Mouse (Mus musculus): ENCODE data around the gene Borcs6. TPM values are rescaled to one million over a fixed set of nuclear protein-coding genes. Genes with fewer than 3 reads are reported as not detected.
"Not testable (repeated sequence)": the region's sequence is repeated elsewhere in the genome, so short reads cannot be mapped to it uniquely, and the experiment has no call there.

The Borcs6 gene
- 15.1 and 16.0 TPM in 2 replicates for polyA plus RNA-seq (2012; rRNA removed)

GRCm38 (mm10) chr11:69059357-69059974 lies at the start of gene Borcs6:
TSS of gene Borcs6 (plus strand) at chr11:69059717.
- no peak for DNase-seq (ENCODE audit: low read depth, low spot score)
- WGBS, result under 1% methylated on average over 64 of the region's 64 CpGs

- WGBS, result 89% methylated on average over 15 of the region's 15 CpGs
- no peak for DNase-seq (ENCODE audit: low read depth, low spot score)
Observed at GRCm38 (mm10) chr11:69010400-69011323, 48.9 kb upstream of the Borcs6 start.

GRCm38 (mm10) chr11:69011445-69011844 lies 48.1 kb upstream of the Borcs6 start:
- 49% methylated on average over 2 of the region's 2 CpGs for WGBS
- DNase-seq (ENCODE audit: low read depth, low spot score), result not testable (repeated sequence)

GRCm38 (mm10) chr11:69012071-69012601 lies 47.4 kb upstream of the Borcs6 start:
- peak; percentile 86 for DNase-seq (ENCODE audit: low read depth, low spot score)
- WGBS, result 1% methylated on average over 18 of the region's 18 CpGs

- no peak for DNase-seq (ENCODE audit: low read depth, low spot score)
- WGBS, result 1% methylated on average over 38 of the region's 38 CpGs
Observed at GRCm38 (mm10) chr11:69015644-69016441, 43.7 kb upstream of the Borcs6 start, which contains the start of gene Ctc1. TSS of gene Ctc1 (plus strand) at chr11:69015911.

- no peak for DNase-seq (ENCODE audit: low read depth, low spot score)
- 34% methylated on average over 3 of the region's 3 CpGs for WGBS
Observed at GRCm38 (mm10) chr11:69016755-69017154, 42.8 kb upstream of the Borcs6 start.

GRCm38 (mm10) chr11:69020691-69021090 lies 38.8 kb upstream of the Borcs6 start:
- no peak for DNase-seq (ENCODE audit: low read depth, low spot score)

- 95% methylated on average over 3 of the region's 3 CpGs for WGBS
- DNase-seq (ENCODE audit: low read depth, low spot score), result no peak
Observed at GRCm38 (mm10) chr11:69026562-69026961, 33.0 kb upstream of the Borcs6 start.

GRCm38 (mm10) chr11:69028805-69029204 lies 30.7 kb upstream of the Borcs6 start:
- DNase-seq (ENCODE audit: low read depth, low spot score), result no peak
- 75% methylated on average over 2 of the region's 2 CpGs for WGBS

GRCm38 (mm10) chr11:69033552-69033951 lies 26.0 kb upstream of the Borcs6 start:
- WGBS, result 72% methylated on average over 9 of the region's 9 CpGs
- no peak for DNase-seq (ENCODE audit: low read depth, low spot score)

- 91% methylated on average over 3 of the region's 3 CpGs for WGBS
- no peak for DNase-seq (ENCODE audit: low read depth, low spot score)
Observed at GRCm38 (mm10) chr11:69034585-69034984, 24.9 kb upstream of the Borcs6 start.

GRCm38 (mm10) chr11:69035411-69035810 lies 24.1 kb upstream of the Borcs6 start:
- DNase-seq (ENCODE audit: low read depth, low spot score), result no peak

GRCm38 (mm10) chr11:69035849-69036248 lies 23.7 kb upstream of the Borcs6 start:
- DNase-seq (ENCODE audit: low read depth, low spot score), result peak; percentile 79
- WGBS, result 6% methylated on average over 8 of the region's 8 CpGs

More at GRCm38 (mm10) chr11:69035411-69035810, 24.1 kb upstream of the Borcs6 start:
- WGBS, result 86% methylated on average over 9 of the region's 9 CpGs

- no peak for DNase-seq (ENCODE audit: low read depth, low spot score)
- WGBS, result 8% methylated on average over 20 of the region's 20 CpGs
Observed at GRCm38 (mm10) chr11:69036486-69037230, 22.9 kb upstream of the Borcs6 start.

- no peak for DNase-seq (ENCODE audit: low read depth, low spot score)
- WGBS, result 2% methylated on average over 34 of the region's 34 CpGs
Observed at GRCm38 (mm10) chr11:69037231-69038061, 22.1 kb upstream of the Borcs6 start.

- WGBS, result 79% methylated on average over 5 of the region's 5 CpGs
- no peak for DNase-seq (ENCODE audit: low read depth, low spot score)
Observed at GRCm38 (mm10) chr11:69038173-69038572, 21.3 kb upstream of the Borcs6 start.

GRCm38 (mm10) chr11:69045531-69046394 lies 13.8 kb upstream of the Borcs6 start, which contains the start of gene Aurkb:
TSS of gene Aurkb (plus strand) at chr11:69045647.
- WGBS, result under 1% methylated on average over 54 of the region's 54 CpGs
- no peak for DNase-seq (ENCODE audit: low read depth, low spot score)

All from large intestine, adult 2 months (tissue).